Mouse (Mus musculus): ENCODE results near the gene Uchl5. TPM values are rescaled to one million over a fixed set of nuclear protein-coding genes. Genes with fewer than 3 reads are reported as not detected.

The Uchl5 gene
- polyA plus RNA-seq (2012; ENCODE audit: insufficient read depth, insufficient read length, missing spikeins): 35.5 and 35.8 TPM in 2 replicates

DNA sequence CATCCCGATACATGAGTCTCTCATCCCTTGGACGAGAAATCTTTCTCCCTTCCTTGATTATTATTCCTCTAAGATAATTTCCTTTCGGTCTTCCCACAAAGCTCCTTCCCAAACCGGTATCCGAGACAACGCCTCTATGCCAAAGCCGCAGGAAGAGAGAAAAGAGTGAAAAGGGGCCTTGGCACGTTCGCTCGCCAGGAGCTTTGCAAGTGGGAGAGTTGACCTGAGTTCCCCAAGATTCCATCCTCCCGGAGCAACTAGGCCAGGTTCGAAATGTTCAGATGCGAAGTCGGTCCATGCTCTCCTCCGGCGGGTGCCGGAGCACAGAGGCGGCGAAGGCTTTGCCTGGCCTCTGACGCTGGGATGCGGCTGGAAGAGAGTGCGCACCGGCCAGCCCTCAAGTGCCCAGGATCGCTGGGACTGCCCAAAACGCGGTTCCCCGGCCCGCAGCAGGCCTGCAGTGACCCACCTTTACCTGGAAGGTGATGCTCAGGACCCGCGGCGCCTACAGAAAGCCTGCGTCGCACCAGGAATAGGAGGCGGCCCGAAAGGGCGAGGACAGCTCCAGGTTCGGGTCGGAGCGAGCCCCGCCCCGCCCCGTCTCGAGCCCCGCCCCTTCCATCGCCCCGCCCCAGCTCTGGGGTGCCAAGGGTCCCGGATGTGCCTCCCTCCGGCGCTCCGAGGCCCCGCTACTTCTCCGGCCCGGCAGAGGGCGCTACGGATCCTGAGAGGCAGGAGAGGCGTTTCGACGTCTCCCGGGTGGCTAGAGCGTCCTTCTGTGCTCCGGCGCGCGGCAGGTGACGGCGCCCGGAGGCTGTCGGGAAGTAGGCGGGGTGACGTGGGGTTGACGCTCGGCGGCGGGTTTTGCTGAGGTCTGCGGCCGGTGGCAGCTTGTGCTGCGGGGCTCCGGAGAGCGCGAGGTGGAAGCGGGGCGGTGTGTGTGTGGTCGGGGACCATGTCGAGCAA, at the start of gene Uchl5, which contains the start of gene Trove2:
Gene Uchl5 (plus strand): TSS at position 827 of the 966 bp plus-strand sequence.
Gene Trove2 (minus strand): TSS at position 623 of the 966 bp plus-strand sequence.
- Histone ChIP-seq H3K27ac (replicated peaks; ENCODE audit: low read depth, low read length) (no peak within 1 kb of the TSS), H3K4me1 (ENCODE audit: control insufficient read depth, insufficient read depth, insufficient read length, low read length) (no peaks in the 10 kb centered on the region), H3K4me3 (ENCODE audit: insufficient read depth, low read depth, low read length) (peak within 1 kb of the TSS; percentile 91)

- Histone ChIP-seq H3K27ac (replicated peaks; ENCODE audit: low read depth, low read length) (no peak overlapping the region), H3K4me3 (ENCODE audit: insufficient read depth, low read depth, low read length) (no peak overlapping the region), H3K4me1 (ENCODE audit: control insufficient read depth, insufficient read depth, insufficient read length, low read length) (no peaks in the 10 kb centered on the region)
Measured at GRCm38 (mm10) chr1:143727701-143728445, 49.2 kb upstream of the Uchl5 start.

- H3K27ac ChIP-seq (replicated peaks; ENCODE audit: low read depth, low read length): no peak overlapping the region
- no peaks in the 10 kb centered on the region for H3K4me1 ChIP-seq (ENCODE audit: control insufficient read depth, insufficient read depth, insufficient read length, low read length)
- H3K4me3 ChIP-seq (ENCODE audit: insufficient read depth, low read depth, low read length): no peak overlapping the region
Measured at GRCm38 (mm10) chr1:143730899-143731298, 46.2 kb upstream of the Uchl5 start.

- no peak overlapping the region for H3K4me3 ChIP-seq (ENCODE audit: insufficient read depth, low read depth, low read length)
- H3K4me1 ChIP-seq (ENCODE audit: control insufficient read depth, insufficient read depth, insufficient read length, low read length): no peaks in the 10 kb centered on the region
- no peak overlapping the region for H3K27ac ChIP-seq (replicated peaks; ENCODE audit: low read depth, low read length)
Measured at GRCm38 (mm10) chr1:143731691-143732090, 45.4 kb upstream of the Uchl5 start.

DNA sequence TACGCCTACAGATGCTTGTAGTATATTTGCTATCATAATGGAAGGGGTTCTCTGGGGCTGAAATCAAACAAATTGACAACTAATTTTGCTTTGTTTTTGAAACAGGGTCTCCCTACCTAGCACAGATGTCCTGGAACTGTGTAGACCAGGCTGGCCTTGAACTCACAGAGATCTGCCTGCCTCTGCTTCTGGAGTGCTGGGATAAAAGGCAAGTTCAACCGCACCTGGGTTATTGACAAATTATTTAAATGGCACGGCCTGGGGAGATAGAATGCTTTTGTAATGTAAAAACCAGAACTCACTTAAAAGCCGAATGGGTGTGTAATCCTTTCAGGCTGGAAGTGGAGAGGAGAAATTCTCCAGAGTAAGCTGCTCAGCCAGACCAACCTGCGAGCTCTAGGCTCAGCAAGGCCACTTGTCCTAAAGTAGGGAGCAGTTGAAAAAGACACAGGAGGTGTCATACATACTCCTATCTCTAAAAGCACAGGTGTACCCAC, 43.1 kb upstream of the Uchl5 start:
- no peak overlapping the region for H3K4me3 ChIP-seq (ENCODE audit: insufficient read depth, low read depth, low read length)
- H3K4me1 ChIP-seq (ENCODE audit: control insufficient read depth, insufficient read depth, insufficient read length, low read length): no peaks in the 10 kb centered on the region
- no peak overlapping the region for H3K27ac ChIP-seq (replicated peaks; ENCODE audit: low read depth, low read length)

DNA sequence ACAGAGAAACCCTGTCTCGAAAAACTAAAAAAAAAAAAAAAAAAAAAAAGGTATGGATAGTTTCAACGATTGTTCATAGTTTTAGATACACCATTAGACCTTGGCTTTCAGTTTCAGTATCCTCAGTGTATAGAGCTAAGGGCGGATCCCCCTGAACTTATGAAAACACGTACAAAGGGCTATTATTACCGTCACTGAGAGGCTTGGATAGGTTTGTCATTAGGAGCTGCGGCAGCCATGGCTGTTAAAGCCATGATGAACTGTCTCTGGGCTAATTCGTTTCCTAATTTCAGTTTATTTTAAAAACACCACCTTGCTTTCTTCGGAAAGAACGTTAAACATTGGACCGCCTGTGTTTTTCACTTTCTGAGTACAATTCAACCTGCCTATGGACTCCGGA, 38.3 kb upstream of the Uchl5 start:
- peak overlapping the region; percentile 71 for H3K4me3 ChIP-seq (ENCODE audit: insufficient read depth, low read depth, low read length)
- H3K4me1 ChIP-seq (ENCODE audit: control insufficient read depth, insufficient read depth, insufficient read length, low read length): no peaks in the 10 kb centered on the region
- H3K27ac ChIP-seq (replicated peaks; ENCODE audit: low read depth, low read length): no peak overlapping the region

DNA sequence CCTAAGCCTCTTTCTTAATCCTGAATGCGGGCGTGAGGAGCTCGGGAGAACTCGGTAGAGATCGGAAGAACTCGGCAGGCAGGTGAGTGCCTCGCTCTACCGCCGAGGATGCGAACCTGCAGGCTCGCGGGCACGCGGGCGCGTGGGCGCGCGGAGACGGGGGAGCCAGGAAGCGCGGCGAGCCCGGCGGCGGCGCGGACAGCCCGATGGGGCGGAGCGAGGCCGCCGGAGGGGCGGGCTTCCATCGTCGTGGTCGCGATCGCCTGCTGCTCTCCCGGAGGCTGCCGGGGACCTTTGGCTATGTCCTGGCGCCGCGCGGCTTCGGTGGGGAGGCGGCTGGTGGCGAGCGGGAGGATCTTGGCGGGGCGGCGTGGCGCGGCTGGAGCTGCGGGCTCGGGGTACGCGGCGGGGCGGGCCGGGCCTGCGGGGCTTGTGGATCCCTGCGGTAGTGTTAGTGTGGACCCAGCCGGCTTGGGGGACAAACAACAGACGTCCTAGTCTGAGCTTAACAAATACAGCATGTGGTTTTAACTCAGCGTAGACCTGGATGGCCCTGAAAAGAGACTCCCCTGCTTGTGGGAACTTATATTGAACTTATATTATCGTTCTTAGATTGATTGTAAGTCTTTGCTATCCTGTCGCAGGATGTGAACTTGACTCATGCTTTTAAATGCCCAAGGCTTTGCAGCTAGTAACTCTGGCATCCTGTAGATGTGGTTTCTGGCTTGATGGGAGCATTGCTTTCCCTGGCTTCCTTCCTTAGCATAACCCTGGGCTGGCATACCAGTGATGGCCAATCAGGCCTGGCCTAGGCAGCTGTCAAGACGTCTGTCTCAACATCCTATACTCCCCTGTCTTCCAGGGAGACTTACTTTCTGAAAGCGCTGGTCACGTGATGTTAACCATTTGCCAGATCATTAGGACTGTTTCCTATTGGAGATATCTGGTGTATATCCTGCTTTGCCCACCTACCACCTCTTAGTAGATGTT, 37.4 kb upstream of the Uchl5 start:
- Histone ChIP-seq H3K4me1 (ENCODE audit: control insufficient read depth, insufficient read depth, insufficient read length, low read length) (no peaks in the 10 kb centered on the region), H3K27ac (replicated peaks; ENCODE audit: low read depth, low read length) (peak overlapping the region; percentile 35), H3K4me3 (ENCODE audit: insufficient read depth, low read depth, low read length) (peak overlapping the region; percentile 71)

DNA sequence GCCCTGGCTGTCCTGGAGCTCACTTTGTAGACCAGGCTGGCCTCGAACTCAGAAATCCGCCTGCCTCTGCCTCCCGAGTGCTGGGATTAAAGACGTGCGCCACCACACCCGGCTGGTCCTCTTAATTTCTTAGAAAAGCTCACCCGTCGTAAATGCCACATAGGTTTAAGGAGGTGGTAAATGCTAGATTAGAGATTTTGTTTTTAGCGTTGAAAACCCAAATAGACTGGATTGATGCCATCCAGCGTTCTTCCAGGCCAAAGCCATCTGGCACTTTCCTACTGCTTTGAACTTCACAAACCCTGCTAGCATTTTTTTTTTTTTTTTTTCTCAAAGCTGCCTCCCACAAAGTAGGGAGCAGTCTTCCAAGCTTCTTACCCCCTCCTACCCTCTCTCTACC, 36.5 kb upstream of the Uchl5 start:
- H3K4me1 ChIP-seq (ENCODE audit: control insufficient read depth, insufficient read depth, insufficient read length, low read length): no peaks in the 10 kb centered on the region
- no peak overlapping the region for H3K27ac ChIP-seq (replicated peaks; ENCODE audit: low read depth, low read length)
- no peak overlapping the region for H3K4me3 ChIP-seq (ENCODE audit: insufficient read depth, low read depth, low read length)

- H3K27ac ChIP-seq (replicated peaks; ENCODE audit: low read depth, low read length): no peak overlapping the region
- no peaks in the 10 kb centered on the region for H3K4me1 ChIP-seq (ENCODE audit: control insufficient read depth, insufficient read depth, insufficient read length, low read length)
- H3K4me3 ChIP-seq (ENCODE audit: insufficient read depth, low read depth, low read length): no peak overlapping the region
Measured at GRCm38 (mm10) chr1:143741331-143741730, 35.7 kb upstream of the Uchl5 start.

- no peak overlapping the region for H3K27ac ChIP-seq (replicated peaks; ENCODE audit: low read depth, low read length)
- H3K4me1 ChIP-seq (ENCODE audit: control insufficient read depth, insufficient read depth, insufficient read length, low read length): no peaks in the 10 kb centered on the region
Measured at GRCm38 (mm10) chr1:143742186-143742585, 34.9 kb upstream of the Uchl5 start.

DNA sequence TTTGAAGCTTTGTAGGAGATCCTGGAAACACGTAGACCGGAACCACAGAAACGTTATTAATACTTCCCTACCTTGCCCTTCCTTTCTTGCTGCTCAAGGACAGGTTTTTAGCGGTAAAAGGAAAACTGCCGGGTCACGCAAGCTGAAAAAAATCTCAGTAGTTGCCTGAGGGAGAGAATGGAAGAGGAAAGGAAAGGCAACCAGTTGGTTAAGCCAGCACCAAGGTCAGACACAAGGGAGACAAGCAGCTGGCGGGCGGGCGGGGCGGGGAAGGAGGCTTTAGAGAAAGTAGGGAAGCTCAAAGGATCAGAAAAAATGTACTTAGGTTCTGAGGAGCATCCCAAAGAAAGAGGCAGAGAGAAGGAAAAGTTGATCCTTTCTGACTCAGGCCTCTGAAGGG, 31.2 kb upstream of the Uchl5 start:
- Histone ChIP-seq H3K27ac (replicated peaks; ENCODE audit: low read depth, low read length) (no peak overlapping the region), H3K4me1 (ENCODE audit: control insufficient read depth, insufficient read depth, insufficient read length, low read length) (no peaks in the 10 kb centered on the region), H3K4me3 (ENCODE audit: insufficient read depth, low read depth, low read length) (no peak overlapping the region)

More at GRCm38 (mm10) chr1:143742186-143742585, 34.9 kb upstream of the Uchl5 start:
- H3K4me3 ChIP-seq (ENCODE audit: insufficient read depth, low read depth, low read length): no peak overlapping the region

GRCm38 (mm10) chr1:143762159-143762558, 14.9 kb upstream of the Uchl5 start:
- Histone ChIP-seq H3K4me3 (ENCODE audit: insufficient read depth, low read depth, low read length) (no peak overlapping the region), H3K27ac (replicated peaks; ENCODE audit: low read depth, low read length) (no peak overlapping the region), H3K4me1 (ENCODE audit: control insufficient read depth, insufficient read depth, insufficient read length, low read length) (no peaks in the 10 kb centered on the region)

- no peak overlapping the region for H3K27ac ChIP-seq (replicated peaks; ENCODE audit: low read depth, low read length)
- H3K4me1 ChIP-seq (ENCODE audit: control insufficient read depth, insufficient read depth, insufficient read length, low read length): no peaks in the 10 kb centered on the region
- H3K4me3 ChIP-seq (ENCODE audit: insufficient read depth, low read depth, low read length): no peak overlapping the region
Measured at GRCm38 (mm10) chr1:143764443-143764842, 12.6 kb upstream of the Uchl5 start.

DNA sequence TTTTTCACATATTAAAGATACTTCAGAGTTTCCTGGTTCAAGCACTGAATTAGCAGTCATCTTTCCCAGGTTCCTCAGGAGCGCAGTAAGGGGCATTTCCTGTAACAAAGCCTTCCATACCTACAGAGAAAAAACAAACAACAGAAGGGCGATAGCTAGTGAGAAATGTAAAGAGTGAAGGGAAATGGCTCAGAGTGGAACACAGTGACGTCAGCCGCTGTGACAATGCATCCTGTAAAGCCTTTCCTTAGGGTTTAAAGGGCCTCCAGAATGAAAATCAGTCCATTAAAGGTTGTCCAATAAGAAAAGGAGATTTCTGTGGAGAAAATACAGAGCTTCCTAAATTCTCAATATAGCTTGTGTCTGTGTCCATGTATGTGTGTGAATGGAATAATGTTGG, 11.3 kb upstream of the Uchl5 start:
- Histone ChIP-seq H3K4me3 (ENCODE audit: insufficient read depth, low read depth, low read length) (no peak overlapping the region), H3K27ac (replicated peaks; ENCODE audit: low read depth, low read length) (no peak overlapping the region)

More for the DNA sequence above, 11.3 kb upstream of the Uchl5 start:
- no peaks in the 10 kb centered on the region for H3K4me1 ChIP-seq (ENCODE audit: control insufficient read depth, insufficient read depth, insufficient read length, low read length)

Measured in brown adipose tissue, adult 24 weeks (tissue).